Mouse (Mus musculus): ENCODE measurements around the gene Slc16a14. TPM values are rescaled to one million over a fixed set of nuclear protein-coding genes. Genes with fewer than 3 reads are reported as not detected.

Slc16a14 gene
- polyA plus RNA-seq, 1 experiment from 2014 or later, result 0.19 TPM

DNA sequence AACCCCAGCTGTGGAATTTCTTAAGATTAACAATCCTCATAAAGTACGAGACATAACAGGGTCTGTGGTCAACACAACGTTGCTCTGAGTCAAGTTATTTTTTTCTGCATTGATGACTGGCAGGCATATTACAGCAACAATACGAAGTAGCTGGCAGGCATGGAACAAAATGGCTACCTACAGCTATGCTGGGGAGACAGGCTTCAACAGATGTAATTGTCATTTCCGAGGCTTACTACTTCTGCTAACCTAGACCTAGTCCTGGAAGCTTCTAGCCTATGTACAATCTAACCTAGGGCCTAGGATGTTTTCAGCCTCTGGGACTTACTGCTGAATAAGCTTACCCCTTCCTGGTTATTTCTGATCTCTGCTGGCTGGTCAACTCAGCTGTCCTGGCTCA lies 4.5 kb upstream of the Slc16a14 start:
- no peaks in the 10 kb centered on the region for H3K9me3 ChIP-seq
- no peak overlapping the region for H3K4me3 ChIP-seq (replicated peaks)
- no peak overlapping the region for H3K4me2 ChIP-seq
- H3K27me3 ChIP-seq, result peaks cover 24% of the 10 kb centered on the region
- 66% methylated on average over 4 of the region's 4 CpGs for WGBS
- no peaks in the 10 kb centered on the region for H3K36me3 ChIP-seq
- no peak for ATAC-seq (ENCODE audit: insufficient number of reproducible peaks, insufficient read depth, low FRiP score, low TSS enrichment, low read depth)
- no peak overlapping the region for H3K27ac ChIP-seq
- no peaks in the 10 kb centered on the region for H3K4me1 ChIP-seq (replicated peaks)
- H3K9ac ChIP-seq (replicated peaks), result no peak overlapping the region

DNA sequence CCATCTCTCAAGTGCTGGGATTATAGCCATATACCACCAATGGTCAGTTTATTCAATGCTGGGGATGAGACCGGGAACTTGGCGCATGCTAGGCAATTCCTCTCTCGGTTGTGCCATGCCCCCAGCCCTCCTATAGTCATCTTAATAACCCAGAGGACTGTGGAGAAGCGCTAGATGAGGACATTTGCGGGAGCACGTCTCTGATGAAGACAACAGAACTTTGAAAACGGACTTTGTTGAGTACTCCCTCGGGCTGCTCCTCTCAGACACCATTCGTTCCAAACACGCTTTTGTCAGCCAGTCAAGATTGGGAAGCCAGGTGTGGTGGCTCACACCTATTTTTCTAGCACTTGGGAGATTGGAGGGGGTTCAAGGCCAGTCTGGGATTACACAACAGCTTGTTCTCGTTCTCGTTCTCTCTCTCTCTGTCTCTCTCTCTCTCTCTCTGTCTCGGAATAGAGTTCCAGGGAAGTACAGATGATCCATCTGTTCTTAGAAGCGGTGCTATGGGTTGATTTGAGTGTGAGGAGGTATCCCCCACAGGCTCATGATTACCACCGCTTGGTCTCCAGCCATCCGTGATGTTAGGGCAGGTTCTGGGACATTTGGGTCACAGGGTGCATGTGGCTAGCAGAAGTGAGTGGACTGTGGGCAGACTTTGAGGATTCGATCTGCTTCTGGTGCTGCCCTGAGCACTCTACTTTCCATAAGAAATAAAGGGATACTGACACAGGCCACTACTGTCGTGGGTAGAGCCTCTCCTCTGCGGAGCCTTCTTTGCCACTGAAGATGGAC lies 2.0 kb upstream of the Slc16a14 start:
- Histone ChIP-seq H3K4me3 (replicated peaks) (no peak overlapping the region), H3K4me1 (replicated peaks) (no peaks in the 10 kb centered on the region), H3K9me3 (no peaks in the 10 kb centered on the region), H3K27me3 (peaks cover 42% of the 10 kb centered on the region), H3K4me2 (no peak overlapping the region), H3K27ac (no peak overlapping the region), H3K9ac (replicated peaks) (no peak overlapping the region), H3K36me3 (no peaks in the 10 kb centered on the region)
- WGBS, result 88% methylated on average over 19 of the region's 19 CpGs
- no peak for ATAC-seq (ENCODE audit: insufficient number of reproducible peaks, insufficient read depth, low FRiP score, low TSS enrichment, low read depth)

DNA sequence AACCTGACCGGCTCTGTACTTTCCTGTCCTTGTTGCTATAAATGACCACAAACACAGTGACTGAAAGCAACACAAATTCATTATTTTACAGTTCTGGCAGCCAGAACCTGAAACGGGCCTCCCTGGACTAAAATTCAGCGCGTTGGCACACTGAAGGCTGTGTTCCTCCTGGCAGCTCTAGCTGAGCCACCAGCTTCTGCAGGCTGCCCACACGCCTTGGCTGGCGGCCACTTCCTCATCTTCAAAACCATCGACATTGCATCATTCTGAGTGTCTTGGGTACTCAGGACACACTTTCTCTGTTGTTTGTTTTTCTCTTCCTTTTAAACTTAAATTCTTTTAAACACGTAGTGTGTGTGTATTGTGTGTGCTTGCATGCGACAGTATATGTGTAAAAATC lies 734 bp upstream of the Slc16a14 start:
- Histone ChIP-seq H3K4me2 (no peak overlapping the region), H3K27me3 (peaks cover 42% of the 10 kb centered on the region), H3K4me3 (replicated peaks) (no peak overlapping the region)

DNA sequence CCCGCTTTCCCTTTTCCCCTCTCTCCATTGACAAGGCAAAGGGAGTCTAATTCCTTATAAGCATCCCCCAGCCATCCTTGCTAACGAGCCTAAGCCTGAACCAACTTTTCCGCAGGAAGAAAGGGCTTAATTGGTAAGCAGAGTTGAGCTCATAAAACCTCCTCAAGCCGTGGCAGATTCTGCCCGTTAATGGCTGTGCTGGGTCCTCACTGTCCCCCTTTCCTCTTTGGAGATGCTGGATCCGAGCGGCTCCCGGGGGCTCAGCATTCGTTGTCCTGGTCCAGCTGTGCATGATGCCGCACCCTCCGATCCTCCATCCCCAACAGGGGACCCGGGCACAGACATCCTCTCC lies 807 bp downstream of the Slc16a14 start:
- peaks cover 42% of the 10 kb centered on the region for H3K27me3 ChIP-seq
- no peak for ATAC-seq (ENCODE audit: insufficient number of reproducible peaks, insufficient read depth, low FRiP score, low TSS enrichment, low read depth)
- H3K9me3 ChIP-seq, result no peaks in the 10 kb centered on the region
- no peaks in the 10 kb centered on the region for H3K4me1 ChIP-seq (replicated peaks)
- peak overlapping the region; percentile 63 for H3K9ac ChIP-seq (replicated peaks)
- no peaks in the 10 kb centered on the region for H3K36me3 ChIP-seq
- H3K27ac ChIP-seq, result no peak overlapping the region
- H3K4me2 ChIP-seq, result peak overlapping the region; percentile 93
- WGBS, result under 1% methylated on average over 12 of the region's 12 CpGs
- H3K4me3 ChIP-seq (replicated peaks), result peak overlapping the region; percentile 58

More for the DNA sequence above, 734 bp upstream of the Slc16a14 start:
- H3K27ac ChIP-seq, result no peak overlapping the region
- H3K4me1 ChIP-seq (replicated peaks), result no peaks in the 10 kb centered on the region
- WGBS, result 75% methylated on average over 9 of the region's 9 CpGs
- H3K9me3 ChIP-seq, result no peaks in the 10 kb centered on the region
- no peak overlapping the region for H3K9ac ChIP-seq (replicated peaks)
- ATAC-seq (ENCODE audit: insufficient number of reproducible peaks, insufficient read depth, low FRiP score, low TSS enrichment, low read depth), result no peak
- no peaks in the 10 kb centered on the region for H3K36me3 ChIP-seq

DNA sequence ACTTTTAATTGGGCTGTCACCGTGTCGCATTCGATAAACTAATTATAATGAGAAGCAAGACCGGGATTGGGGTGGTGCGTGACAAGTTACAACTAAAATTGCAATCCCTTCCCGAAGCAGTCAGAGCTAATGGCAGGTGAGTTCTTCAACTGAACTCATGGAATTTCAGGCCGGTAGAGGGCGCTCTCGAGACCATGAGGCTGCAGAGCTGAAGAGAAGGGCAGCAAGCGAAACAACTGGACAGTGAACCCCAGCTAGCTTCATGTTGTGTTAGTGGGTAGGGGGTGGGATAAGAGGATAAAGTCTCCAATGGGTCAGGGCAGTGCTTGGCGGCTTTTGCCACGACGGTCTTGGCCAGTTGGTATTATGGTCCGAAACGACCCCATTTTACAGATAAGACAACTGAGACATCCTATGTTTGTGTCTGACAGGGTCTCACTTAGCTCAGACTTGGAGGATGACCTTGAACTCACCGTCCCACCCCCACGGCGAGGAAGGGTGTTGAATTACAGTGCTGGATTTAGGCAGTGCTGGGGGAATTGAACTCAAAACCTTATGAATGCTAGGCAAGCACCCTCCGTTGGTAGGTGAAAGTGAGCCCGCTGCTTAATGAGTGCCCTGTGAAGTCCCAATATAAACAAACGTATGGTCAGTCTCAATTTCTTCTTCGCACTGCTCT lies 1.3 kb downstream of the Slc16a14 start:
- H3K4me2 ChIP-seq, result peak overlapping the region; percentile 93
- H3K27me3 ChIP-seq, result peaks cover 42% of the 10 kb centered on the region
- no peak overlapping the region for H3K27ac ChIP-seq
- no peaks in the 10 kb centered on the region for H3K36me3 ChIP-seq
- H3K4me1 ChIP-seq (replicated peaks), result no peaks in the 10 kb centered on the region
- 0 out of 2 replicates have a peak overlapping the region, but pooled peaks have one; percentile 63 for H3K9ac ChIP-seq (replicated peaks)
- H3K4me3 ChIP-seq (replicated peaks), result peak overlapping the region; percentile 58
- H3K9me3 ChIP-seq, result no peaks in the 10 kb centered on the region
- WGBS, result 12% methylated on average over 22 of the region's 22 CpGs
- ATAC-seq (ENCODE audit: insufficient number of reproducible peaks, insufficient read depth, low FRiP score, low TSS enrichment, low read depth), result no peak

DNA sequence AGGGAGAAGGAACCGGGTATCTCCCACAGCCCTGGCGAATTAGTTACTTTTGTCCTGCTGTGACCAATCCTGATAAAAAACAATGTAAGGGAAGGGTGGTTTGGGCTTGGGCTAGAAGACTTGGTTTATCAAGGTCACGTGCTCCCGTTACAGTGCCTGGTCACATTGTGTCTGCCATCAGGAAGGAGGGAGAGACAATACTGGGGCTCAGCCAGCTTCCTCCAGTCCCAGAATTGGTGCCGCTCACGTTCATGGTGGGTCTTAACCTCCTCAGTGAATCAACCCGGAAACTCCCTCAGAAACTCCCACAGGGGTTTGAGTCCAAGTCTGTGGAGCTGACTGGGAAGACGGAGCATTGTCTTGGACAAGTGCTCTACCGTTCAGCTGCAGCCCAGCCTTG lies 9.3 kb downstream of the Slc16a14 start:
- ATAC-seq (ENCODE audit: insufficient number of reproducible peaks, insufficient read depth, low FRiP score, low TSS enrichment, low read depth), result no peak
- no peaks in the 10 kb centered on the region for H3K27me3 ChIP-seq
- H3K36me3 ChIP-seq, result no peaks in the 10 kb centered on the region
- no peaks in the 10 kb centered on the region for H3K9me3 ChIP-seq
- H3K27ac ChIP-seq, result no peak overlapping the region
- no peaks in the 10 kb centered on the region for H3K4me1 ChIP-seq (replicated peaks)
- H3K4me2 ChIP-seq, result no peak overlapping the region
- no peak overlapping the region for H3K9ac ChIP-seq (replicated peaks)
- WGBS, result 91% methylated on average over 9 of the region's 9 CpGs
- H3K4me3 ChIP-seq (replicated peaks), result no peak overlapping the region

DNA sequence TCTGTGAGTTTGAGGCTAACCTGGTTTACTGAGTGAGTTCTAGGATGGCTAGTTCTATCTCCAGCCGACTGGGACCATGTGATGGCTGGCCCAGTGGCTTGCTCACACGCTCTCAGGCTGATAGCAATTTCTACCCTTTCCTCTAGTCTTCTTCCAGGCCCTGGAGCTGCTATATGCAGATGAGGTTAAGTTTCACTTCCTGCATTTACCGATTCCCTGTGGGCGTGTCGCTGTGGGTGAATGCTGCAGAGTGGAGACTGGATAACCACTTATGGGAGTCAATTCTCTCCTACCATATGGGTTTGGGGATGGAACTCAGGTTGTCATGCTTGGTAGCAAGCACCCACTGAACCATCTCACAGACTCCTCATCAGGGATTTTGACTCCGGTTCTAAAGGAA lies 10.8 kb downstream of the Slc16a14 start:
- no peaks in the 10 kb centered on the region for H3K9me3 ChIP-seq
- no peak overlapping the region for H3K27ac ChIP-seq
- no peaks in the 10 kb centered on the region for H3K27me3 ChIP-seq
- no peaks in the 10 kb centered on the region for H3K4me1 ChIP-seq (replicated peaks)
- ATAC-seq (ENCODE audit: insufficient number of reproducible peaks, insufficient read depth, low FRiP score, low TSS enrichment, low read depth), result no peak
- no peaks in the 10 kb centered on the region for H3K36me3 ChIP-seq
- 78% methylated on average over 6 of the region's 6 CpGs for WGBS
- no peak overlapping the region for H3K4me3 ChIP-seq (replicated peaks)
- no peak overlapping the region for H3K4me2 ChIP-seq
- no peak overlapping the region for H3K9ac ChIP-seq (replicated peaks)

DNA sequence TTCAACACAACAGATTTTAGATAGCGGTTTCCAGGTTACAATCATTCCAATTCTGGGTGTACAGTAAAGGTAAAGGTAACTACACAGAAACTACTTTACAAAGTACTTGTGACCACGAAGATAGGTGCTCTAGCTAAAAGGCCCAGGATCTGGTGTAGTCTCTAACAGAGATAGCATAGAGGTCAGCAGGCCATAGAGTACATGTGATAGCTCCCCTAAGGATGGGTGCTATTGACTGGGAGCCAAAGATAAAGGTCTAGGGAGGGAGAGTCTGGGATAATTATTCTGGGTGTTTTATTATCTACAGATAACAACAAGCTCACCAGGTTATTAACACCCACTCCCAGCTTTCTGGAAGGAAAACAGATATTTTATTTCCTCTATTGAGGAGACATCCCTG lies 11.5 kb downstream of the Slc16a14 start:
- Histone ChIP-seq H3K9me3 (no peaks in the 10 kb centered on the region), H3K27ac (no peak overlapping the region), H3K36me3 (no peaks in the 10 kb centered on the region), H3K27me3 (no peaks in the 10 kb centered on the region), H3K4me1 (replicated peaks) (no peaks in the 10 kb centered on the region), H3K4me3 (replicated peaks) (no peak overlapping the region), H3K4me2 (no peak overlapping the region), H3K9ac (replicated peaks) (no peak overlapping the region)
- ATAC-seq (ENCODE audit: insufficient number of reproducible peaks, insufficient read depth, low FRiP score, low TSS enrichment, low read depth), result no peak
- 85% methylated on average over 2 of the region's 2 CpGs for WGBS

DNA sequence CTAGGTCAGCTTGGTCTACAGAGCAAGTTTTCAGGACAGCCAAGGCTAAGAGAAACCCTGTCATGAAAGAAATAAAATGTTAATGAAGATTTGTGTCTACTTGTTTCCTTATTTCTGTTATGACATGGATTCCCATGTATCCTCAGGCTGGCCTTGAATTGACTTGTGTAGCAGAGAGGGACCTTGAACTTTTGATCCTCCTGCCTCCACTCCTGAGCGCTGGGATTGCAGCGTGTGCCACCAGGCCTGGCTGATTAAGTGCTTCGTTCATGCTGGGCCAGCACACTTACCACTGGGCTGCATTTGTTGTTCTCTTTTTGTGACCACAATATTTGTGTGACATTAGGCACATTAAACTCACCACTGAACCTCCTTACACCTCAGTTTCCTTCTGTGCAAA lies 16.1 kb downstream of the Slc16a14 start:
- ATAC-seq (ENCODE audit: insufficient number of reproducible peaks, insufficient read depth, low FRiP score, low TSS enrichment, low read depth), result no peak
- Histone ChIP-seq H3K9me3 (no peaks in the 10 kb centered on the region), H3K4me3 (replicated peaks) (no peak overlapping the region), H3K36me3 (no peaks in the 10 kb centered on the region), H3K27ac (no peak overlapping the region), H3K4me1 (replicated peaks) (no peaks in the 10 kb centered on the region), H3K9ac (replicated peaks) (no peak overlapping the region), H3K4me2 (no peak overlapping the region), H3K27me3 (no peaks in the 10 kb centered on the region)
- WGBS, result 89% methylated on average over 3 of the region's 3 CpGs

DNA sequence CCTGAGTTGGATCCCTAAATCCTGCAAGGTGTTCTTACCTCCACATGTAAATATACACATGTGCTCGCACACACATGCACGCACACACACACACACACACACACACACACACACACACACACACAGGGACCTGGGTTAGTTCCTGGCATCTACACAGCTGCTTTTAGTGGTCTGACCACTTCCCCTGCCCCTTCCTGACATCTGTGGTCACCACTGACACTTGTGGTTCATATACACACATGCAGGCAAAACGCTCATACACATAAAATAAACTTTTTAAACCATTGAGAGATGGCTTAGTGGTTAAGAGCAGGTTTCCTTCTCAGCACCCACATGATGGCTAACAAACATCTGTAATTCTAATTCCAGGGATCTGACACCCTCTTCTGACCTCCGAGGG lies 19.9 kb downstream of the Slc16a14 start:
- no peaks in the 10 kb centered on the region for H3K4me1 ChIP-seq (replicated peaks)
- no peak overlapping the region for H3K9ac ChIP-seq (replicated peaks)
- no peak overlapping the region for H3K27ac ChIP-seq
- ATAC-seq (ENCODE audit: insufficient number of reproducible peaks, insufficient read depth, low FRiP score, low TSS enrichment, low read depth), result no peak
- WGBS, result 84% methylated on average over 4 of the region's 4 CpGs
- H3K36me3 ChIP-seq, result no peaks in the 10 kb centered on the region
- no peaks in the 10 kb centered on the region for H3K9me3 ChIP-seq
- H3K4me3 ChIP-seq (replicated peaks), result no peak overlapping the region
- no peak overlapping the region for H3K4me2 ChIP-seq
- no peaks in the 10 kb centered on the region for H3K27me3 ChIP-seq

DNA sequence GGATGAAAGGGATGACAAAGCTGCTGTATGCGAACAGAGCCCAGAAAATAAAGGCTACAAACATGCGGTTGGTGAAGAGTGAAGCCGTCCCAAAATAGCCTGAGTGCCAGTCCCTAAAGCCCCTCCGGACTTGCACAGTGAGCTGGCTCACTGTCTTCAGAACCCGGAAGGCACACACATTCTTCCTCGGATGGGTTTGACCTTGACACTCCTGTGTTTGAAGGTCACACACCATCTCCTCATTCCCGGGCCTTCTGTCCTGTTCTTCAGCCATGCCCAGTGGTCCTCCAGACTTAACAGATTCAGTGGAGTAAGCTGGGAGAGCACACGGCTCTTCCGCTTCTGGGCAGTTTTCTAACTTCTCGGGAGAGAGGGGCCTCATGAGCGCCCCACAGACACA lies 22.4 kb downstream of the Slc16a14 start:
- Histone ChIP-seq H3K27ac (no peak overlapping the region), H3K9ac (replicated peaks) (no peak overlapping the region), H3K27me3 (no peaks in the 10 kb centered on the region), H3K9me3 (no peaks in the 10 kb centered on the region), H3K4me2 (no peak overlapping the region), H3K4me3 (replicated peaks) (no peak overlapping the region), H3K4me1 (replicated peaks) (no peaks in the 10 kb centered on the region), H3K36me3 (no peaks in the 10 kb centered on the region)
- ATAC-seq (ENCODE audit: insufficient number of reproducible peaks, insufficient read depth, low FRiP score, low TSS enrichment, low read depth), result no peak
- WGBS, result 92% methylated on average over 11 of the region's 11 CpGs

Measured in limb, embryonic 12.5 days (tissue).